Mouse (Mus musculus): ENCODE data around the gene Taf3. TPM values are rescaled to one million over a fixed set of nuclear protein-coding genes. Genes with fewer than 3 reads are reported as not detected.

The Taf3 gene
- polyA plus RNA-seq, 1 experiment from 2014 or later, result 13.3 TPM

GRCm38 (mm10) chr2:9867092-9867825, 181.1 kb downstream of the Taf3 start:
- Histone ChIP-seq H3K4me3 (ENCODE audit: low read depth, low read length) (no peak overlapping the region), H3K27me3 (replicated peaks; ENCODE audit: control insufficient read depth, insufficient read depth, low read length) (peaks cover 16% of the 10 kb centered on the region; the same call in 1 of the 2 replicates), H3K4me1 (replicated peaks; ENCODE audit: control insufficient read depth, insufficient read depth, low read length) (no peaks in the 10 kb centered on the region), H3K9me3 (ENCODE audit: control insufficient read depth, low read length) (no peaks in the 10 kb centered on the region), H3K36me3 (ENCODE audit: control insufficient read depth, insufficient read depth, low read length) (no peaks in the 10 kb centered on the region), H3K9ac (ENCODE audit: low read length) (no peak overlapping the region), H3K4me2 (ENCODE audit: low read length) (no peak overlapping the region), H3K27ac (ENCODE audit: low read depth) (no peak overlapping the region)
- WGBS, result 55% methylated on average over 12 of the region's 12 CpGs
- no peak for DNase-seq (ENCODE audit: low spot score)
- no peak for ATAC-seq (replicated peaks; ENCODE audit: low FRiP score, low TSS enrichment, low read depth)

Other genes starting within 250 kb of the Taf3 start
- not detected in 2 replicates for gene 4930412O13Rik, start 167.3 kb downstream of the Taf3 start, polyA plus RNA-seq (2014; fragmentation: Nextera tagmentation; extraction: Ambion mirVana)
- gene 9230102O04Rik, start 159.1 kb downstream of the Taf3 start, polyA plus RNA-seq (2014; fragmentation: Nextera tagmentation; extraction: Ambion mirVana), result not detected in 2 replicates
- gene Gata3, start 158.6 kb downstream of the Taf3 start, polyA plus RNA-seq (2014; fragmentation: Nextera tagmentation; extraction: Ambion mirVana), result 0.85 and 1.8 TPM in 2 replicates
- 727 and 729 TPM in 2 replicates for gene Atp5c1, start 31.9 kb upstream of the Taf3 start, polyA plus RNA-seq (2014; fragmentation: Nextera tagmentation; extraction: Ambion mirVana)
- gene Kin, start 32.0 kb upstream of the Taf3 start, polyA plus RNA-seq (2014; fragmentation: Nextera tagmentation; extraction: Ambion mirVana), result 26.8 and 29.5 TPM in 2 replicates
- gene Itih2, start 82.8 kb upstream of the Taf3 start, polyA plus RNA-seq (2014; fragmentation: Nextera tagmentation; extraction: Ambion mirVana), result 0.19 and 0.27 TPM in 2 replicates
- gene Itih5, start 105.0 kb upstream of the Taf3 start, polyA plus RNA-seq (2014; fragmentation: Nextera tagmentation; extraction: Ambion mirVana), result 11.5 and 12.1 TPM in 2 replicates